Mouse (Mus musculus): ENCODE measurements around the gene R3hdm1. TPM values are rescaled to one million over a fixed set of nuclear protein-coding genes. Genes with fewer than 3 reads are reported as not detected.
"Not testable (repeated sequence)": the region's sequence is repeated elsewhere in the genome, so short reads cannot be mapped to it uniquely, and the experiment has no call there.

R3hdm1 gene
- polyA plus RNA-seq, 1 experiment from 2014 or later, result 60.1 TPM

- Histone ChIP-seq H3K27me3 (no peaks in the 10 kb centered on the region), H3K4me1 (0 out of 2 replicates have a peak, but pooled peaks cover 3% of the 10 kb centered on the region), H3K4me2 (peak overlapping the region; percentile 73), H3K4me3 (peak overlapping the region; percentile 79), H3K36me3 (peaks cover 4% of the 10 kb centered on the region; the same call in 1 of the 2 replicates), H3K9me3 (no peaks in the 10 kb centered on the region), H3K27ac (peak overlapping the region; percentile 87), H3K9ac (peak overlapping the region; percentile 82)
- ATAC-seq (ENCODE audit: insufficient number of reproducible peaks, low FRiP score, low TSS enrichment, low read depth), result peak; percentile 32; the same call in 1 of the 2 replicates
- WGBS, result 1% methylated on average over 19 of the region's 19 CpGs
Measured at GRCm38 (mm10) chr1:128244727-128245355, 141.7 kb downstream of the R3hdm1 start.

GRCm38 (mm10) chr1:128267061-128267460, 164.0 kb downstream of the R3hdm1 start:
- H3K27ac ChIP-seq; ATAC-seq (ENCODE audit: insufficient number of reproducible peaks, low FRiP score, low TSS enrichment, low read depth); H3K4me3 ChIP-seq; H3K4me1 ChIP-seq; H3K9ac ChIP-seq; H3K9me3 ChIP-seq; H3K27me3 ChIP-seq; H3K4me2 ChIP-seq: not testable (repeated sequence)
- peaks cover 72% of the 10 kb centered on the region for H3K36me3 ChIP-seq
- 80% methylated on average over 7 of the region's 7 CpGs for WGBS

GRCm38 (mm10) chr1:128270731-128271130, 167.6 kb downstream of the R3hdm1 start:
- H3K4me2 ChIP-seq, result no peak overlapping the region
- ATAC-seq (ENCODE audit: insufficient number of reproducible peaks, low FRiP score, low TSS enrichment, low read depth), result no peak
- H3K4me3 ChIP-seq, result no peak overlapping the region
- no peaks in the 10 kb centered on the region for H3K9me3 ChIP-seq
- peaks cover 80% of the 10 kb centered on the region for H3K36me3 ChIP-seq
- no peak overlapping the region for H3K27ac ChIP-seq
- 92% methylated on average over 3 of the region's 3 CpGs for WGBS
- H3K27me3 ChIP-seq, result no peaks in the 10 kb centered on the region
- H3K9ac ChIP-seq, result no peak overlapping the region
- no peaks in the 10 kb centered on the region for H3K4me1 ChIP-seq

- Histone ChIP-seq H3K36me3 (peaks cover 82% of the 10 kb centered on the region), H3K4me1 (no peaks in the 10 kb centered on the region), H3K9me3 (no peaks in the 10 kb centered on the region), H3K9ac (no peak overlapping the region), H3K4me2 (no peak overlapping the region), H3K4me3 (no peak overlapping the region), H3K27me3 (no peaks in the 10 kb centered on the region), H3K27ac (no peak overlapping the region)
- WGBS, result 84% methylated on average over 1 of the region's 1 CpGs
- no peak for ATAC-seq (ENCODE audit: insufficient number of reproducible peaks, low FRiP score, low TSS enrichment, low read depth)
Measured at GRCm38 (mm10) chr1:128275908-128276307, 172.8 kb downstream of the R3hdm1 start.

GRCm38 (mm10) chr1:128278563-128278962, 175.5 kb downstream of the R3hdm1 start:
- Histone ChIP-seq H3K4me2 (no peak overlapping the region), H3K27ac (no peak overlapping the region), H3K36me3 (peaks cover 77% of the 10 kb centered on the region), H3K27me3 (no peaks in the 10 kb centered on the region), H3K4me3 (no peak overlapping the region), H3K9ac (no peak overlapping the region), H3K9me3 (no peaks in the 10 kb centered on the region), H3K4me1 (no peaks in the 10 kb centered on the region)
- 96% methylated on average over 3 of the region's 3 CpGs for WGBS
- no peak for ATAC-seq (ENCODE audit: insufficient number of reproducible peaks, low FRiP score, low TSS enrichment, low read depth)

- peaks cover 51% of the 10 kb centered on the region for H3K36me3 ChIP-seq
Measured at GRCm38 (mm10) chr1:128281753-128282152, 178.7 kb downstream of the R3hdm1 start.

GRCm38 (mm10) chr1:128282924-128283323, 179.8 kb downstream of the R3hdm1 start:
- H3K27me3 ChIP-seq, result no peaks in the 10 kb centered on the region
- H3K4me2 ChIP-seq, result no peak overlapping the region
- no peak overlapping the region for H3K9ac ChIP-seq
- no peaks in the 10 kb centered on the region for H3K4me1 ChIP-seq
- peaks cover 40% of the 10 kb centered on the region for H3K36me3 ChIP-seq
- H3K9me3 ChIP-seq, result no peaks in the 10 kb centered on the region
- no peak overlapping the region for H3K27ac ChIP-seq
- ATAC-seq (ENCODE audit: insufficient number of reproducible peaks, low FRiP score, low TSS enrichment, low read depth), result no peak
- 93% methylated on average over 3 of the region's 3 CpGs for WGBS
- no peak overlapping the region for H3K4me3 ChIP-seq

More at GRCm38 (mm10) chr1:128281753-128282152, 178.7 kb downstream of the R3hdm1 start:
- H3K9ac ChIP-seq, result no peak overlapping the region
- no peak for ATAC-seq (ENCODE audit: insufficient number of reproducible peaks, low FRiP score, low TSS enrichment, low read depth)
- WGBS, result 96% methylated on average over 3 of the region's 3 CpGs
- H3K27ac ChIP-seq, result no peak overlapping the region
- no peaks in the 10 kb centered on the region for H3K27me3 ChIP-seq
- no peaks in the 10 kb centered on the region for H3K4me1 ChIP-seq
- no peak overlapping the region for H3K4me3 ChIP-seq
- no peak overlapping the region for H3K4me2 ChIP-seq
- no peaks in the 10 kb centered on the region for H3K9me3 ChIP-seq

GRCm38 (mm10) chr1:128284157-128284690, 181.1 kb downstream of the R3hdm1 start:
- Histone ChIP-seq H3K4me3 (no peak overlapping the region), H3K9me3 (no peaks in the 10 kb centered on the region), H3K27me3 (no peaks in the 10 kb centered on the region), H3K9ac (no peak overlapping the region), H3K36me3 (peaks cover 27% of the 10 kb centered on the region), H3K27ac (no peak overlapping the region), H3K4me1 (no peaks in the 10 kb centered on the region), H3K4me2 (no peak overlapping the region)
- no peak for ATAC-seq (ENCODE audit: insufficient number of reproducible peaks, low FRiP score, low TSS enrichment, low read depth)
- 65% methylated on average over 8 of the region's 8 CpGs for WGBS

GRCm38 (mm10) chr1:128285136-128285535, 182.0 kb downstream of the R3hdm1 start:
- 89% methylated on average over 9 of the region's 9 CpGs for WGBS
- Histone ChIP-seq H3K27ac (no peak overlapping the region), H3K4me2 (no peak overlapping the region), H3K36me3 (peaks cover 18% of the 10 kb centered on the region), H3K9me3 (no peaks in the 10 kb centered on the region), H3K4me3 (no peak overlapping the region), H3K9ac (no peak overlapping the region), H3K4me1 (no peaks in the 10 kb centered on the region), H3K27me3 (no peaks in the 10 kb centered on the region)
- ATAC-seq (ENCODE audit: insufficient number of reproducible peaks, low FRiP score, low TSS enrichment, low read depth), result no peak

MicroRNAs encoded within 50 kb of the gene (microRNA counts, 519-probe panel; counts per million panel counts)
- microRNA mmu-miR-128, result 2,684 counts per million, percentile 57 among the panel's probes with 10 or more counts

Small RNAs within 50 kb of the gene (microRNA-seq; reads per million reads assigned to microRNA genes)
- gene Mir128-1, result 160 reads per million, percentile 55 among the genes with 10 or more reads in this experiment

Other genes starting within 250 kb of the R3hdm1 start
- not detected in 2 replicates for gene Map3k19, start 248.3 kb upstream of the R3hdm1 start, polyA plus RNA-seq (2015; fragmentation: Nextera tagmentation; extraction: Ambion mirVana)
- gene Rab3gap1, start 234.5 kb upstream of the R3hdm1 start, polyA plus RNA-seq (2015; fragmentation: Nextera tagmentation; extraction: Ambion mirVana), result 21.7 and 22.5 TPM in 2 replicates
- gene Zranb3, start 254 bp upstream of the R3hdm1 start, polyA plus RNA-seq (2015; fragmentation: Nextera tagmentation; extraction: Ambion mirVana), result 5.3 and 6.0 TPM in 2 replicates
- gene Ubxn4, start 140.7 kb downstream of the R3hdm1 start, polyA plus RNA-seq (2015; fragmentation: Nextera tagmentation; extraction: Ambion mirVana), result 79.4 and 83.2 TPM in 2 replicates
- 0.09 and 0.11 TPM in 2 replicates for gene Lct, start 225.0 kb downstream of the R3hdm1 start, polyA plus RNA-seq (2015; fragmentation: Nextera tagmentation; extraction: Ambion mirVana)